Mouse (Mus musculus) liver, adult 2 months (tissue): ENCODE measurements around the gene Rab26.

Experiments used
- CTCF ChIP-seq: fragments of 200-500 bp; IDR thresholded peaks from 2 replicates; pipeline ENCODE4 v1.5.1; 2011; ENCODE audit warnings: low read depth, low read length, control low read depth
- POLR2A ChIP-seq: fragments of 200-500 bp; IDR thresholded peaks from 2 replicates; pipeline ENCODE4 v1.6.1; 2011; ENCODE audit warnings: low read length, control low read depth; ENCODE audit not compliant: insufficient read depth; ENCODE audit errors: extremely low read depth

DNA sequence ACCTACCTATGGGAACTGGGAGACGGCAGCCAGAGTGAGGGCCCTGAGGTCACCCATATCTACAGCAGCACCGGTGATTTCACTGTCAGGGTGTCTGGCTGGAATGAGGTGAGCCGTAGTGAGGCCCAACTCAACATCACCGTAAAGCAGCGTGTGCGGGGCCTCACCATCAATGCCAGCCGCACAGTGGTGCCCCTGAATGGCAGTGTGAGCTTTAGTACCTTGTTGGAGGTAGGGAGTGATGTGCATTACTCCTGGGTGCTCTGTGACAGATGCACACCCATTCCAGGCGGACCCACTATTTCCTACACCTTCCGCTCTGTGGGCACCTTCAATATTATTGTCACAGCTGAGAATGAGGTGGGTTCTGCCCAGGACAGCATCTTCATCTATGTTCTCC is 39.8 kb upstream of the Rab26 start:
- TF ChIP-seq POLR2A, result no peak
- no peak for TF ChIP-seq CTCF
